Mouse (Mus musculus) gastrocnemius, postnatal 4 days (tissue): Measurements from ENCODE around the gene F10. TPM values are rescaled to one million over a fixed set of nuclear protein-coding genes. Genes with fewer than 3 reads are reported as not detected.
"Not testable (repeated sequence)": the region's sequence is repeated elsewhere in the genome, so short reads cannot be mapped to it uniquely, and the experiment has no call there.

Source experiments
- DNase-seq, 2 experiments: peaks; one replicate each; pipeline ENCODE4 v3.0.0; 2021 to 2022; ENCODE audit warnings: low spot score in 2 of 2, mixed read lengths in 2 of 2
- total RNA-seq, 2 experiments: library from RNA; stranded (reverse); gene quantifications; 2 replicates each; pipeline ENCODE4 v1.2.3; 2021

F10 gene
- total RNA-seq, 2 experiments from 2014 or later, result 1.7 TPM; not detected in 1

DNA sequence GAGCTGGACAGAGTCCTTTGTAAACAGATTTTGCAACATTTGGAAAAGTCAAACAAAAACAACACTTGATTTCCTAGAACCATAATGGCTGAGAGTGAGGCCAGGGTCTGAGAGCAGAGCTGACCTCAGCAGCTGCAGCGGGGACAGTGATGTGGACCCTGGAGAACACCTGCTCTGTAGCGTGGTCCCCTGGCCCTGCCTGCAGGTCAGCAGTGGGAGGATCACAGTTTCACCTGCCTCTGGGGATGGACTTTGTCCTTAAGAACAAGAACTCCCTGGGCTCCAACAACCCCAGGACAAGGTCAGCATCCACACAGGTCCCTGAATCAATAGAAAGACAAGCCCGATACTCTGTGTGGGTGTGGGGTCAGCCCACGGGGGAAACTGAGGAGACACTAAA lies 20.2 kb downstream of the F10 start:
- no peak for DNase-seq

DNA sequence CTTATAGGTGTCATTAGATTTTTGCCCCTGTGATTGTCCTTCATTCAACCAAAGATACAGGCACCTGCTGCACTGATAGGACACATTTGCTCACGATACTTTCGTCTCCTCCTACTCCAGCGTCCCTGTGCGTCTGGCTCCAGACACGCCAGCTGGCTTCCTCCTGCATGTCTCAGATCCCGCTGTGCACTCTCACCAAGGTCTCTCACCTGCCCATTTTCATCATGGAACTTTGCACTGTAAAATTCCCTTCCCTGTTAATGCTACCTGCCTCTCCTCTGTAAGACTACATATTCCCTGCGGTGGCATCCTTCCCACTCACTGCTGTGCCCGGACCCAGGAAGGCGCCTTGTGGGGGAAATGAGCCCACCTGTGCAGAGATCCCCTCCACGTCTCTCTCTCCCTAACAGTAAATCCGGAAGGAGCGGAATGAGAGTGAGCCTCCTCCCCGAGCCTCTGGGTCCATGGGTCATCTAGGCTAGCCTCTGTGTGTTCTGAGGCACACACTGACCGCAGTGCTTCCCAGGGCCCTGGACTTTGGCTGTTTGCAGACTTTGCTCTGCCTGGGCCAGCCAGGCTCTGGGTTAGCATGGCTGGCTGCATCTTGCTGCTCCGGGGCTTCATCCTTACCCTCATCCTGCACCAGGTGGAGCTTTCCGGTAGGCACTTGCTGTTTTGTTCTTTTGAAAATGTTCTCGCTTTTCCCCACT lies 23.5 kb downstream of the F10 start, which contains the start of gene Proz:
Gene Proz, plus strand, starts transcription at position 474 of the 710 bp plus-strand sequence.
- no peak for DNase-seq

DNA sequence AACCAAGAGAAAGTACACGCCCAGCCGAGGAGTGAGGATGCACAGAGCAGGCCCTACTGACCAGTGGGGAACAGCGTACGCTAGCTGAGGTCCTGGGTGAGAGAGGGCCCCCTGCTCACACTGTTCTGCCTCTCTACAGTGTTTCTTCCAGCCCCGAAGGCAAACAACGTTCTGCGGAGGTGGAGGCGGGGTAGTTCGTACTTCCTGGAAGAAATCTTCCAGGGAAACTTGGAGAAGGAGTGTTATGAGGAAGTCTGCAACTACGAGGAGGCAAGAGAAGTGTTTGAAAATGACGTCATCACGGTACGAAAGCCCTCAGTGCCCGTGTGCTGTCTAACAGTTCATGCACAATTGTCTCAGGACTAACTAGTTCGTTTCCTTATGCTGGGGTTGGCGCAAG lies 26.0 kb downstream of the F10 start:
- no peak for DNase-seq

DNA sequence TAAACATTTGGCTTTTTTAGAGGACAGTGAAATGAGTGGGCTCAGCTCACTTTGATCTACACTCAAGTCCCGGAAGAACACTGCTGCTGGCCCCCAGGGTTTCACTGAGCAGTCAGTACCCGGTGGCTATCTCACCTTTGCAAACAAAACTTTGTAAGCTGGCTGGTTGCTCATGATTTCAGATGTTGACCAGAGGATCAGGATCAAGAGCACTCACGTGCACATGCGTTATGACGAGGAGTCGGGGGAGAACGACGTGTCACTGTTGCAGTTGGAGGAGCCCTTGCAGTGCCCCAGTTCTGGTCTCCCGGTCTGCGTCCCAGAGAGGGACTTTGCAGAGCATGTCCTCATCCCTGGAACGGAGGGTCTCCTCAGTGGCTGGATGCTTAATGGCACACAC lies 36.1 kb downstream of the F10 start:
- no peak for DNase-seq

DNA sequence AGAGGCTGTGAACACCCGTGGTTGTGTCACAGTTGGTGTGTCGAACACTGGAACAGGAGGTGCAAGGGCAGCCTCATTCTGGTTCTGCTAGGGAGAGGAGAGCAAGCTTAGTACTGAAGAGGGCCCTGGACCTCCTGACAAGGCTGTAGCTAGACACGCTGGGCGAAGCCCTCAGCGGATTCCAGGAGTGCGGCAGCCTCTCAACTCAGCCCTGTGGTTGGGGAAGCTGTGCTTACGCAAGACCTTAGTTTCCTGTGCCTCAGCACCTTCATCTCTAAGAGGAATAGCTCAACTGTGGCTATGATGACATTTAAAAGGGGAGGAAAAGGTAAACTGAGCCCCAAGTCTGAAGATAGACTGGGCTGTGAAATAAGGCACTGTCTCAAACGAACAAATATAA lies 37.9 kb downstream of the F10 start:
- no peak for DNase-seq

DNA sequence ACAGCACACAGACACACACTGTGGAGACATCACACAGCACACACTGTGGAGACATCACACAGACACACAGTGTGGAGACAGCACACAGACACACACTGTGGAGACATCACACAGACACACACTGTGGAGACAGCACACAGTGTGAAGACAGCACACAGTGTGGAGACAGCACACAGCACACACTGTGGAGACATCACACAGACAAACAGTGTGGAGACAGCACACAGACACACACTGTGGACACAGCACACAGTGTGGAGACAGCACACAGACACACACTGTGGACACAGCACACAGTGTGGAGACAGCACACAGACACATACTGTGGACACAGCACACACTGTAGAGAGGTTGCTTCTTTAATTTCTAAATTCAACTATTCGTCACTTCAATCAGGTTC lies 38.5 kb downstream of the F10 start:
- DNase-seq, result not testable (repeated sequence)

DNA sequence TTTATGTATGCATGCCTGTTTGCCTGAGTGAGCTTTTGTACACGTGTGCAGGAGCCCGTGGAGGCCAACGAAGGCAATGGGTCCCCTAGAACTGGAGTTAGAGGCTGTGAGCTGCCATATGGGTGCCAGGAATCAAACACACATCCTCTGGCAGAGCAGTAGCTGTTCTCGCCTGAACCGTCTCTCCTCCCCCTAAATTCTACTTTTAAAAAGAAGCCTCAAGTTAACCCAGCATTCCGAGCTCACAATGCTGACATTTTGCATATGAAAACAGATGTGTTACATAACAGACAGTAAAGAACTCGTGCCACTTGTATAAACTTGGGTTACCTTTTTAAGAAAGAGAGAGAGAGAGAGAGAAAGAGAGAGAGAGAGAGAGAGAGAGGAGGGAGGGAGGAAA lies 40.4 kb downstream of the F10 start:
- DNase-seq, result no peak

DNA sequence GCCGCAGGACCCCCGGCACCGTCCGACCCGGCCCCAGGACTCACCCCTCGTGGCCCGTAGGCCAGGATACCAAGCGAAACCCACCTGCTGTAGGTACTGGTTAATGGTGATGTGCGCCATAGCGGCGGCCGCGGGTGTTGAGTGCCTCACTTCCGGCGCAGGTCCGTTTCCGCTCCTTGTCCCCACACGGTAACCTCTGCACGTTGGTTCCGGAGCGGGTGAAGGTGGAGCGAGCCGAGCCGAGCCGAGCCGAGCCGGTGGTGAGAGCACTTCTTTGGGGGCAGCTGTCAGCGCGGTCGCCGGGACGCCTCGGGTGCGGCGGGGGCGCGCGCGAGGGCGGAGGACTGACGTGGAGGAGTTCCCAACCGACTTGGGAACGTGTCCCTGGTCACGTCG lies 67.6 kb downstream of the F10 start:
- peak; percentile 79 to 92 for DNase-seq

DNA sequence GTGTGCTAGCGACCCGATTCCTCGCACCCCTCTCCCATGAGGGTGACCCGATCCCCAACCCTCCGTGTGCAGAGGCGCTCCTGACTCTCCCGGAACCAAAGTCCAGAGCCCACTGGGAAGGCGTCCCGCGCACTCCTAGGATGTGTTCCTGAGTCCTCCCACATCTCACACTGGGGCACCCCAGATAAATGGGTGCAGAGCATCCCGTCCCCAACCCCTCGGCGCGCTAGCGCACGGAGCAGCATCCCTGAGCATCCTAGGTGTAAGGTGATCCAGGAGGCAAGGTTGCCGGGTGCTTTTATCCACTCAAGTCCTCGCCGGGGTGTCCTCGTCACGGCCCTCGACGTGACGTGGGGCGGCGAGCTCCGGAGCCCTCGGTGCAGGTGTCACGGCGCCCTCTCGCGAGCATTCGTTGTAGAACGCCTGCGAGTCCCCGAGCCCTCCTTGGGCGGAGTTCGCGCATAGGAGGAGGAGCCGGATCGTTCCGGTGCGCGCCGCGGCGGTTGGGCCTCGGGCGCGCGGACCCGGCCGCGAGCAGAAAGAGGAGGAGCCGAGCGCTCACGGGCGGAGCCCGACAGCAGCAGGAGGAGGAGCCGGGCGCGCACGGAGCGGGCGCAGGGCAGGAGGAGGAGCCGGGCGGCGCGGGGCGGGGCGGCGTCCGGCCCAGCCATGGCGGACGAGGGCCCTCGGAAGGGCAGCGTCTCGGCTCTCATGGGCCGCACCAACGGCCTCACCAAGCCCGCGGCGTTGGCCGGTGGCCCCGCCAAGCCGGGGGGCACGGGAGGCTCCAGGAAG lies 68.2 kb downstream of the F10 start, which contains the start of the genes Pcid2 and Cul4a:
Gene Pcid2, minus strand, starts transcription at position 373 of the 795 bp plus-strand sequence.
Gene Cul4a, plus strand, starts transcription at position 535 of the 795 bp plus-strand sequence.
- peak; percentile 92 to 97 for DNase-seq

DNA sequence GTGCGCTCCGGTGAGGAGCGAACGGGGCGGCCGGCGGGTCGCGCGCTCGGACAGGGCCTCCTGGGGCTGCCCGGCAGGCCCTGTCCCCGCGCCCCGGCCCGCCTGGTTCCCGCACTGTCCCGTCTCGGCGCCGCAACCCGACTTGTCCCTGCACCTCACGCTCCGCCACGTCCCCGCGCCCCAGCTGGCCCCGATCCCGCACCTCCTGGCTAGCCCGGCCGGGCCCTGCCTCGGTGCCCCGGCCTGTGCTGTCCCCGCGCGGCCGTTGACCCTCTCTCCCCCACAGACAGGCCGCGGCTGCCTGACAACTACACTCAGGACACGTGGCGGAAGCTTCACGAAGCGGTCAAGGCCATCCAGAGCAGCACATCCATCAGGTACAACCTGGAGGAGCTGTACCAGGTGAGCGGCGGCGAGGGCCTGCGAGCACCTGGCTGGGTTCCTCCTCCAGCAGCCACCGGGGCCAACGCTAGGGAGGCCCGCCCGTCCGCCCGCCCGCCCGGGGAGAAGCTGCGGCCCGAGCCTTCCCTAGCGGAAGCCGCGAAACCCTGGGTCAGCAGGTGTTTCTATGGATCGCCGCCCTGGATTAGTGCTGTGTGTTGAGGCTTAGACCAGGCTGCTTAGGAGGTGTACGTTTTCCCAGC lies 68.9 kb downstream of the F10 start:
- DNase-seq, result peak; percentile 59 to 71

Other genes starting within 250 kb of the F10 start
- gene Mcf2l, start 163.5 kb upstream of the F10 start, total RNA-seq, result 10 to 100 TPM; 36.0 to 42.4 TPM
- gene F7, start 11.3 kb upstream of the F10 start, total RNA-seq, result under 1 TPM in 1 of 2 experiments, not detected in 1; 0.18 TPM
- under 1 TPM; 0.12 to 0.49 TPM for gene Proz, start 23.6 kb downstream of the F10 start, total RNA-seq
- gene Pcid2, start 68.2 kb downstream of the F10 start, total RNA-seq, result 10 to 100 TPM; 13.9 to 15.9 TPM
- 100 to 1,000 TPM in 1 of 2 experiments, 10 to 100 TPM in 1; 99.9 to 112 TPM for gene Cul4a, start 68.3 kb downstream of the F10 start, total RNA-seq
- gene Lamp1, start 121.9 kb downstream of the F10 start, total RNA-seq, result 100 to 1,000 TPM; 265 to 276 TPM
- gene Grtp1, start 163.3 kb downstream of the F10 start, total RNA-seq, result 10 to 100 TPM in 1 of 2 experiments, 1 to 10 TPM in 1; 8.2 to 10.6 TPM
- 10 to 100 TPM; 78.0 to 80.2 TPM for gene Adprhl1, start 216.9 kb downstream of the F10 start, total RNA-seq